Mouse (Mus musculus) brain, embryonic 14.5 days (tissue): ENCODE results near the gene Pank1.

Experiments used
- CTCF ChIP-seq: fragments of 200-500 bp; IDR thresholded peaks from 2 replicates; pipeline ENCODE4 v1.5.1; 2012; ENCODE audit warnings: inconsistent platforms, mild to moderate bottlenecking, moderate library complexity, borderline replicate concordance; ENCODE audit not compliant: insufficient read depth, insufficient read length; ENCODE audit errors: extremely low read depth
- POLR2A ChIP-seq: fragments of 200-500 bp; IDR thresholded peaks from 2 replicates; pipeline ENCODE4 v1.6.1; 2012; ENCODE audit warnings: mild to moderate bottlenecking, inconsistent platforms, borderline replicate concordance; ENCODE audit not compliant: poor library complexity, insufficient read depth, insufficient read length, severe bottlenecking; ENCODE audit errors: extremely low read depth

DNA sequence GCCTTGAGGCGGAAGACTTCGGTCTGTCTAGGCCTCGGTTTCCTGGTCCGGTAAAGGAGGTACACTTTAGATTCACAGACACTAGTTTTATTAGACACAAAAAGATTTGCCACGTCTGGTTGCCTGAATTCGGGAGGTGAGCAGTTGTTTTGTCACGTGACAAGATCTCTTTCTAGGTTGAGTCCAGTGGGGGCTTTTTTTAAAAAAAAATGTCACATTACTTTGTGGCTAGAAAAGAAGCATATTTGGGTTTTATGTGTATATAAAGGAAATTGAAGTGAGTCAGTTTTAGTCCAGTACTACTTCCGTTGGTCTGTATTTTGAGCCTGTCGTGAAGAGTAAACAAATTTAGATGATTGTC lies 43.3 kb upstream of the Pank1 start:
- TF ChIP-seq CTCF: no peak
- no peak for TF ChIP-seq POLR2A
